ENCODE assay signal across 27 mouse cellular contexts in genomic region chr6:137667665-137668064, GRCm38 (mm10).
"Had no signal": no experiment of that assay in that cellular context is flagged by ENCODE, and none has a peak within 500 bp of the region (broad histone marks: within the 10 kb centered on the region; RNA-seq: fewer than 3 reads in every experiment).

No protein-coding gene starts in this region.

- H3K9ac ChIP-seq: limb, embryonic 12.5 days; limb, embryonic 13.5 days; limb, embryonic 15.5 days; liver, embryonic 12.5 days; liver, embryonic 13.5 days; liver, embryonic 14.5 days; liver, embryonic 15.5 days; liver, postnatal 0 days; lung, embryonic 14.5 days; midbrain, embryonic 12.5 days; midbrain, embryonic 13.5 days; midbrain, embryonic 15.5 days; neural tube, embryonic 12.5 days; neural tube, embryonic 13.5 days had no signal

- ATAC-seq: liver, embryonic 12.5 days; liver, postnatal 0 days; midbrain, embryonic 13.5 days; midbrain, embryonic 15.5 days; midbrain, embryonic 16.5 days had no signal

- H3K27me3 ChIP-seq: limb, embryonic 12.5 days; liver, embryonic 12.5 days; liver, embryonic 13.5 days; liver, embryonic 15.5 days; megakaryocyte, embryonic 14.5 days; midbrain, embryonic 12.5 days; midbrain, embryonic 13.5 days; midbrain, embryonic 15.5 days; neural tube, embryonic 12.5 days; neural tube, embryonic 13.5 days had no signal

- DNase-seq: layer of hippocampus, postnatal 36 days; left cerebral cortex, postnatal 4 days; liver; liver, embryonic 13.5 days; liver, postnatal 0 days; lung, embryonic 14.5 days; midbrain, embryonic 14.5 days had no signal

- H3K4me2 ChIP-seq: limb, embryonic 12.5 days; limb, embryonic 13.5 days; limb, embryonic 15.5 days; liver, embryonic 11.5 days; liver, embryonic 12.5 days; liver, embryonic 13.5 days; liver, embryonic 15.5 days; lung, embryonic 14.5 days; midbrain, embryonic 11.5 days; midbrain, embryonic 12.5 days; midbrain, embryonic 13.5 days; midbrain, embryonic 15.5 days; neural tube, embryonic 12.5 days; neural tube, embryonic 13.5 days had no signal

- H3K36me3 ChIP-seq: limb, embryonic 10.5 days; limb, embryonic 12.5 days; limb, embryonic 13.5 days; limb, embryonic 15.5 days; liver, embryonic 12.5 days; liver, embryonic 13.5 days; liver, embryonic 15.5 days; midbrain, embryonic 10.5 days; midbrain, embryonic 12.5 days; midbrain, embryonic 13.5 days; midbrain, embryonic 15.5 days; neural tube, embryonic 12.5 days; neural tube, embryonic 13.5 days had no signal

- H3K27ac ChIP-seq: left cerebral cortex, adult 2 months; limb, embryonic 10.5 days; limb, embryonic 12.5 days; limb, embryonic 13.5 days; limb, embryonic 15.5 days; liver, embryonic 12.5 days; liver, embryonic 13.5 days; liver, embryonic 14.5 days; liver, embryonic 15.5 days; macrophage; midbrain, embryonic 10.5 days; midbrain, embryonic 12.5 days; midbrain, embryonic 13.5 days; midbrain, embryonic 15.5 days; neural tube, embryonic 12.5 days; neural tube, embryonic 13.5 days had no signal

- H3K9me3 ChIP-seq: limb, embryonic 10.5 days; limb, embryonic 12.5 days; limb, embryonic 13.5 days; limb, embryonic 15.5 days; liver, embryonic 12.5 days; liver, embryonic 13.5 days; liver, embryonic 15.5 days; midbrain, embryonic 10.5 days; midbrain, embryonic 12.5 days; midbrain, embryonic 13.5 days; midbrain, embryonic 15.5 days; neural tube, embryonic 12.5 days; neural tube, embryonic 13.5 days had no signal

- H3K4me1 ChIP-seq: limb, embryonic 10.5 days; limb, embryonic 12.5 days; limb, embryonic 15.5 days; liver, embryonic 15.5 days; megakaryocyte, embryonic 14.5 days; midbrain, embryonic 10.5 days; midbrain, embryonic 12.5 days; midbrain, embryonic 13.5 days; midbrain, embryonic 15.5 days; neural tube, embryonic 12.5 days; neural tube, embryonic 13.5 days had no signal

- H3K4me3 ChIP-seq: left cerebral cortex, adult 2 months; limb, embryonic 10.5 days; limb, embryonic 12.5 days; limb, embryonic 13.5 days; limb, embryonic 15.5 days; liver, embryonic 12.5 days; liver, embryonic 13.5 days; liver, embryonic 15.5 days; megakaryocyte, embryonic 14.5 days; midbrain, embryonic 10.5 days; midbrain, embryonic 12.5 days; midbrain, embryonic 13.5 days; midbrain, embryonic 15.5 days; myocyte; neural tube, embryonic 12.5 days; neural tube, embryonic 13.5 days had no signal
